Mouse (Mus musculus): ENCODE results near the gene Mga. TPM values are rescaled to one million over a fixed set of nuclear protein-coding genes. Genes with fewer than 3 reads are reported as not detected.

Gene Mga
- polyA plus RNA-seq, 1 experiment from 2014 or later: 6.1 TPM

DNA sequence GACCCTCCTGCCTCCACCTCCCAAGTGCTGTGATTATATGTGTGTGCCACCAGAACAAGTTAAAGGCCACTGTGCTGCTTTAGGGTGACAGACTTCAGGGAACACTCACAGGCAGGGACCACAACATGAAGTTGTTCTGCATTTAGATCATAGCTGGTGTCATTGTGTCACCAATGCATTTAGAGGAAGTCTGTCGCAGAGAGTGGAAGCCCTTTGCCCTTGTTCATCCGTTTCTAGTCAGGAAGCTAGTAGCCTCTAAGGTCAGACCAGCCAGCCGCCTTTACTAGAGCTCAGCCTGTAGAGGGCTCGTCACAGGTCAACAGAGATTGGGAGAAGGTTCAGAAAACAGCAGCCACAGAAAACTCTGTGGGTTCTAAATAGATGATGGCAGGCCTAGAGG, 111.6 kb downstream of the Mga start:
- Histone ChIP-seq H3K36me3 (ENCODE audit: control insufficient read depth, insufficient read depth) (no peaks in the 10 kb centered on the region), H3K9ac (ENCODE audit: low read depth, low read length) (no peak overlapping the region), H3K4me1 (ENCODE audit: control insufficient read depth, low read depth, low read length) (no peaks in the 10 kb centered on the region), H3K4me2 (ENCODE audit: low read depth, low read length) (no peak overlapping the region), H3K27ac (ENCODE audit: low read length) (no peak overlapping the region), H3K9me3 (replicated peaks; ENCODE audit: control insufficient read depth, low read length) (no peaks in the 10 kb centered on the region), H3K4me3 (ENCODE audit: low read depth, low read length) (no peak overlapping the region), H3K27me3 (ENCODE audit: control insufficient read depth, insufficient read depth, low read depth, low read length) (no peaks in the 10 kb centered on the region)
- peak; percentile 59 for ATAC-seq (ENCODE audit: low read depth)
- WGBS (ENCODE audit: insufficient replicate concordance): 19% methylated on average over 4 of the region's 4 CpGs

DNA sequence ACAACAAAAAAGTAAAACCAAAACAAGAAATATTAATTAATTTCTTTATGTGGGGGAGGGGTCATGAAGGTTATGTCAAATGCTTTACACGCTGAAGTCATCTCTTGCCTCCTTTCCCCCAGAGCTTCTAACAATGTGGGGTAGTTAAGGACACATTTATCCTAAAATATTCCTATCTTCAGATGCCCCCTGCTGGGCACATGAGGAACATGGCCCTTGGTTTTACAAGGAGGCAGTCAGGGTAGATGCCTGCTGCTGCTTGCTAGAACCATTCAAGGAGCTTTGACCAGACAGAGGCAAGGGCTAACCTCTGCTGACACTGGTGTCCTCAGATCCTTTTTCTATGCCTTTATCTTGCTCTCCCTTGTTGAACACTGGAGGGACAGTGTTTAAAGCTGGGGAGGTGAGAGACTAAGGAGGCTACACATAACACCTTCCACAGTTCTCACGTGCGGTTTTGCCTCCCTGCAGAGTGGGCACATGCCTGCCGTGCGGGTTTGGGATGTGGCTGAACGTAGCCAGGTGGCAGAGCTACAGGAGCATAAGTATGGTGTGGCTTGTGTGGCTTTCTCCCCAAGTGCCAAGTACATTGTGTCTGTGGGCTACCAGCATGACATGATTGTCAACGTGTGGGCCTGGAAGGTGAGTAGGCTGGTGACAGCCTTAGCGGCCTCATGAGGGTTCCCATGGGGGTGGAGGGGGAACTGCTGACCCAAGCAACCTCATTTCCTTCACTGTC, 114.6 kb downstream of the Mga start:
- Histone ChIP-seq H3K4me2 (ENCODE audit: low read depth, low read length) (no peak overlapping the region), H3K36me3 (ENCODE audit: control insufficient read depth, insufficient read depth) (no peaks in the 10 kb centered on the region), H3K27ac (ENCODE audit: low read length) (no peak overlapping the region), H3K9me3 (replicated peaks; ENCODE audit: control insufficient read depth, low read length) (no peaks in the 10 kb centered on the region), H3K27me3 (ENCODE audit: control insufficient read depth, insufficient read depth, low read depth, low read length) (no peaks in the 10 kb centered on the region), H3K9ac (ENCODE audit: low read depth, low read length) (no peak overlapping the region), H3K4me1 (ENCODE audit: control insufficient read depth, low read depth, low read length) (peaks cover 4% of the 10 kb centered on the region; the same call in 1 of the 2 replicates), H3K4me3 (ENCODE audit: low read depth, low read length) (no peak overlapping the region)
- ATAC-seq (ENCODE audit: low read depth): no peak
- 73% methylated on average over 8 of the region's 8 CpGs for WGBS (ENCODE audit: insufficient replicate concordance)

DNA sequence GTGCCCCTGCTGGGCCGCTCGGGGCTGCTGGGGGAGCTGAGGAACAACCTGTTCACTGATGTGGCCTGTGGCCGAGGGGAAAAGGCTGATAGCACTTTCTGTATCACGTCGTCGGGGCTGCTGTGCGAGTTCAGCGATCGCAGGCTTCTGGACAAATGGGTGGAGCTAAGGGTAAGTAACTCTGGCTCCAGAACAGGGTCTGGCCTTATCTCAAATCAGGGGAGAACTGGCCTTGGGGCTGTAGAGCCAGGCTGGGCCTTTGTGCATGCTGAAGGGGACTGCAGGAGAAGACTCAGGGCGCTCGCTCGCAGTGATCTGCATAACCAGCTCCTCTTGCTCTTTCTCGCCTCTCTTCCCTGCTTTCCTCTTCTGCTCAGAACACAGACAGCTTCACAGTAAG, 115.9 kb downstream of the Mga start:
- H3K9me3 ChIP-seq (replicated peaks; ENCODE audit: control insufficient read depth, low read length): no peaks in the 10 kb centered on the region
- H3K9ac ChIP-seq (ENCODE audit: low read depth, low read length): no peak overlapping the region
- H3K27ac ChIP-seq (ENCODE audit: low read length): no peak overlapping the region
- no peaks in the 10 kb centered on the region for H3K27me3 ChIP-seq (ENCODE audit: control insufficient read depth, insufficient read depth, low read depth, low read length)
- peaks cover 4% of the 10 kb centered on the region; the same call in 1 of the 2 replicates for H3K4me1 ChIP-seq (ENCODE audit: control insufficient read depth, low read depth, low read length)
- WGBS (ENCODE audit: insufficient replicate concordance): 56% methylated on average over 13 of the region's 13 CpGs
- H3K4me3 ChIP-seq (ENCODE audit: low read depth, low read length): no peak overlapping the region
- no peak overlapping the region for H3K4me2 ChIP-seq (ENCODE audit: low read depth, low read length)
- no peaks in the 10 kb centered on the region for H3K36me3 ChIP-seq (ENCODE audit: control insufficient read depth, insufficient read depth)
- ATAC-seq (ENCODE audit: low read depth): no peak

DNA sequence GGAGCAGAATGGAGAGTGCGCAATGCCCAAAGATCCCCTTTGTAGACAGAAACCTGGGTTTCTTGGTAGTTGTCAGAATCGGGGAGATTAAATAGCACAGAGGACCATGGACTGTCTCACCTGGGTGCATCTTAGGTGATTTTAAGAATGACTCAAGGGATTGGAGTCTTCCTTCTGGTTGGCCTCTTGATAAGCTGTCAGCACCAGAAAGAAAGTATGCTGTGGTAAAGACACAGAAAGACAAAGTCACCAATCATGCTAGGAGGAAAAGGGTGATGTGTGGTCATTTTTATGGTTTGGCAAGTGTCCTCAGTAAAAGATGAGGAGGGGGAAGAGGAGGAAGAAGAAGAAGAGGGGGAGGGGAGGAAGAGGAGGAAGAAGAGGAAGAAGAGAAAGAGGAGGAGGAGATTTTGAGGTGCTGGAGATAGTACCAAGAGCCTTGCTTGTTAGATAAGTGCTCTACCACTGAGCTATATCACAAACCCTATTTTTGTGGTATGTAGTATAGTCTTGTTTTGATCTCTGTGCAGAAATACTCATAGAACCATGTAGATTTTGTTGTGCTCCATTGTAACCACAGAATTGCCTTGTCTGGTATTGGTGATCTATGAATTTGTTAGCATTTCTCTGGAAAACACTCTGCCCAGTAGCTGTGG, 116.9 kb downstream of the Mga start:
- ATAC-seq (ENCODE audit: low read depth): no peak
- Histone ChIP-seq H3K27ac (ENCODE audit: low read length) (no peak overlapping the region), H3K4me1 (ENCODE audit: control insufficient read depth, low read depth, low read length) (peaks cover 4% of the 10 kb centered on the region; the same call in 1 of the 2 replicates)

DNA sequence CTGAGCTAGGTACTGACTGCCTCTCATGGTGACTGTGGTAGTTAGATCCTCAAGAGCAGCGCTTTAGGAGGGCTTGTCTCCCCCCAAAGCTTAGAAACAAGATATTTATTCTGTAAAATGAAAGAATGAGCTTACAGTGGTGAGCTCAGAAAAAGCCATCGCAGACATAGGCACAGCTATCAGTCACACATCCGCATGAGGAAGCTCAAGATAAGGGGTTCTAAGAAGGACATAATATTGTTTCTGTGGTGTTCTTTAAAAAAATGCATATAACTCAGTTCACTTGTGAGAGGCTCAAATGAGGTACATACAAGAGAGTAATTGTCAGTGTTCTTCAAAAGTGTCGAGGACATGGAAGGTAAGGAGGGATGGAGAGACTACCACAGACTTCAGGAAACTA, 118.9 kb downstream of the Mga start:
- Histone ChIP-seq H3K4me1 (ENCODE audit: control insufficient read depth, low read depth, low read length) (peaks cover 4% of the 10 kb centered on the region; the same call in 1 of the 2 replicates), H3K9ac (ENCODE audit: low read depth, low read length) (no peak overlapping the region), H3K27me3 (ENCODE audit: control insufficient read depth, insufficient read depth, low read depth, low read length) (no peaks in the 10 kb centered on the region), H3K27ac (ENCODE audit: low read length) (no peak overlapping the region), H3K4me2 (ENCODE audit: low read depth, low read length) (no peak overlapping the region), H3K4me3 (ENCODE audit: low read depth, low read length) (no peak overlapping the region), H3K9me3 (replicated peaks; ENCODE audit: control insufficient read depth, low read length) (no peaks in the 10 kb centered on the region), H3K36me3 (ENCODE audit: control insufficient read depth, insufficient read depth) (no peaks in the 10 kb centered on the region)
- WGBS (ENCODE audit: insufficient replicate concordance): 36% methylated on average over 4 of the region's 4 CpGs
- 0 out of 2 replicates have a peak, but pooled peaks have one; percentile 35 for ATAC-seq (ENCODE audit: low read depth)

More for the DNA sequence above, 116.9 kb downstream of the Mga start:
- Histone ChIP-seq H3K36me3 (ENCODE audit: control insufficient read depth, insufficient read depth) (no peaks in the 10 kb centered on the region), H3K9ac (ENCODE audit: low read depth, low read length) (no peak overlapping the region), H3K27me3 (ENCODE audit: control insufficient read depth, insufficient read depth, low read depth, low read length) (no peaks in the 10 kb centered on the region), H3K9me3 (replicated peaks; ENCODE audit: control insufficient read depth, low read length) (no peaks in the 10 kb centered on the region), H3K4me3 (ENCODE audit: low read depth, low read length) (no peak overlapping the region), H3K4me2 (ENCODE audit: low read depth, low read length) (no peak overlapping the region)
- 87% methylated on average over 2 of the region's 2 CpGs for WGBS (ENCODE audit: insufficient replicate concordance)

DNA sequence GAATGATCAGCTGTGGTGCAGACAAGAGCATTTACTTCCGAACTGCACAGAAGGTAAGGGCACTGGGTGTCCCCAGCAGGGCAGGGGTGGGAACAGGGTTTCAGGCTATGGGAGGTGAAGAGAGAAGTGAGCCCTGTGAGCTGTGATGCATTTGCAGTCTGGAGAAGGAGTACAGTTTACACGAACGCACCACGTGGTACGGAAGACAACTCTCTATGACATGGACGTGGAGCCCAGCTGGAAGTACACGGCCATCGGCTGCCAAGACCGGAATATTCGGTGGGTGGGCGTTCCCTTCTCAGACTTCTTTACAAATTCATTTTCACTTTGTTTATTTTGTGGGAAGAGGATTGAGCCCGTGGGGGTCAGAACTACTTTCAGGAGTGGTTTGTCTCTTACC, 120.6 kb downstream of the Mga start:
- H3K9me3 ChIP-seq (replicated peaks; ENCODE audit: control insufficient read depth, low read length): no peaks in the 10 kb centered on the region

More for the DNA sequence above, 120.6 kb downstream of the Mga start:
- ATAC-seq (ENCODE audit: low read depth): no peak
- Histone ChIP-seq H3K4me3 (ENCODE audit: low read depth, low read length) (no peak overlapping the region), H3K36me3 (ENCODE audit: control insufficient read depth, insufficient read depth) (no peaks in the 10 kb centered on the region), H3K9ac (ENCODE audit: low read depth, low read length) (no peak overlapping the region), H3K27ac (ENCODE audit: low read length) (no peak overlapping the region), H3K4me1 (ENCODE audit: control insufficient read depth, low read depth, low read length) (peaks cover 4% of the 10 kb centered on the region; the same call in 1 of the 2 replicates), H3K4me2 (ENCODE audit: low read depth, low read length) (no peak overlapping the region), H3K27me3 (ENCODE audit: control insufficient read depth, insufficient read depth, low read depth, low read length) (no peaks in the 10 kb centered on the region)
- 85% methylated on average over 12 of the region's 12 CpGs for WGBS (ENCODE audit: insufficient replicate concordance)

Small RNA genes within 50 kb of the gene (microRNA-seq; reads per million reads assigned to microRNA genes)
- gene Mir7665: not detected

Other genes with a start within 250 kb of the Mga start
- 28.2 and 29.5 TPM in 2 replicates for gene Ndufaf1, start 234.4 kb upstream of the Mga start, polyA plus RNA-seq (2015; fragmentation: Nextera tagmentation; extraction: Ambion mirVana)
- 10.6 and 13.2 TPM in 2 replicates for gene Rtf1, start 222.2 kb upstream of the Mga start, polyA plus RNA-seq (2015; fragmentation: Nextera tagmentation; extraction: Ambion mirVana)
- gene Itpka, start 154.9 kb upstream of the Mga start, polyA plus RNA-seq (2015; fragmentation: Nextera tagmentation; extraction: Ambion mirVana): 2.8 and 3.4 TPM in 2 replicates
- 0.05 and 0.06 TPM in 2 replicates for gene Ltk, start 136.8 kb upstream of the Mga start, polyA plus RNA-seq (2015; fragmentation: Nextera tagmentation; extraction: Ambion mirVana)
- 7.4 and 9.1 TPM in 2 replicates for gene Rpap1, start 109.7 kb upstream of the Mga start, polyA plus RNA-seq (2015; fragmentation: Nextera tagmentation; extraction: Ambion mirVana)
- gene Tyro3, start 99.5 kb upstream of the Mga start, polyA plus RNA-seq (2015; fragmentation: Nextera tagmentation; extraction: Ambion mirVana): 0.75 and 1.1 TPM in 2 replicates
- gene Mapkbp1, start 75.5 kb downstream of the Mga start, polyA plus RNA-seq (2015; fragmentation: Nextera tagmentation; extraction: Ambion mirVana): 0.19 and 0.25 TPM in 2 replicates
- gene Jmjd7, start 130.3 kb downstream of the Mga start, polyA plus RNA-seq (2015; fragmentation: Nextera tagmentation; extraction: Ambion mirVana): 3.9 and 4.0 TPM in 2 replicates
- 0.56 and 1.1 TPM in 2 replicates for gene Gm28042, start 130.3 kb downstream of the Mga start, polyA plus RNA-seq (2015; fragmentation: Nextera tagmentation; extraction: Ambion mirVana)
- 0.13 and 0.36 TPM in 2 replicates for gene Pla2g4b, start 136.2 kb downstream of the Mga start, polyA plus RNA-seq (2015; fragmentation: Nextera tagmentation; extraction: Ambion mirVana)